Mouse (Mus musculus): Measurements from ENCODE around the gene Rab42.
"Not testable (repeated sequence)": the region's sequence is repeated elsewhere in the genome, so short reads cannot be mapped to it uniquely, and the experiment has no call there.

DNA sequence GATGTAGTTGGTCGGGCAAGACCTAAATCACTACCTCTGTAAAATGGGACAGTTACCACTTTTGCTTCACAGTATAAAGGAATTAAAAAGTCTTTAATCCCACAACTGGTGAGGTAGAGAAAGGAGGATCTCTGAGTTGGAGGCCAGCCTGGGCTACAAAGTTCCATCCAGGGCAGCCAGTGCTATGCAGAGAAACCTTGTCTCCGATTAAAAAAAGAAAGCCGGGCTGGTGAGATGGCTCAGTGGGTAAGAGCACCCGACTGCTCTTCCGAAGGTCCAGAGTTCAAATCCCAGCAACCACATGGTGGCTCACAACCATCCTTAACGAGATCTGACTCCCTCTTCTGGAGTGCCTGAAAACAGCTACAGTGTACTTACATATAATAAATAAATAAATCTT, 299 bp upstream of the Rab42 start:
- TF ChIP-seq CTCF (conservative IDR thresholded peaks at IDR 0.05; ENCODE audit: low read length); POU5F1 (IDR thresholded peaks at IDR 0.05; ENCODE audit: borderline replicate concordance, low read length): not testable (repeated sequence)
